In the genomic region with DNA sequence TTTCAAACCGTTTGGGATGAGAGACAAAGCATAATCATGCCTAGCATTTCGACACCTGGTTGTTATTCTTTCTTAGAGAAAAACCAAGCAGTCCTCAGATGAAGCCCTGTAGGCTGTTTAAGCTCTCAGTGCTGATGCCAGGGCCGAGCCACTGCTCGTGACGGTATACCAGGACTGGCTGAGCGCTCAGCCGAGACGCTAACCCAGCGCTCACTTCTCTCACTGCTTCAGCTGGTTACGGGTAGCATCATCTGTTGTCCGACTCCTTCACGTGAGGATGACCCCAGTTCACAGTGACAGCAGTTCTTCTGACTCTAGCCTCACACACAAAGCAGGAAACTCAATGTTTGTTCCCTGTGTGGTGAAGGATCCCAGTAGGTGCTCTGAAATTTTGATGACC, we compare ENCODE assay signal across 10 mouse cellular contexts. TPM values are rescaled to one million over a fixed set of nuclear protein-coding genes. Genes with fewer than 3 reads are reported as not detected.
DNase-seq lines count a peak whose midpoint lies in the region; ATAC-seq lines count a peak whose summit lies in the region.
"Had no signal": no experiment of that assay in that cellular context is flagged by ENCODE, and none has a peak within 500 bp of the region (broad histone marks: within the 10 kb centered on the region; RNA-seq: fewer than 3 reads in every experiment).

No protein-coding gene starts in this region.

- H3K4me3 ChIP-seq in heart, embryonic 13.5 days = no peak overlapping the region
- no peak overlapping the region for H3K4me3 ChIP-seq in liver, embryonic 12.5 days
- no peak overlapping the region for H3K4me3 ChIP-seq in brown adipose tissue, adult 24 weeks (ENCODE audit: insufficient read depth, low read depth, low read length)
- no peak overlapping the region for H3K4me3 ChIP-seq in neural tube, embryonic 15.5 days (replicated peaks)
- H3K4me3 ChIP-seq in forebrain, embryonic 11.5 days (ENCODE audit: low read depth, low read length) = no peak overlapping the region
- H3K4me3 ChIP-seq: forebrain, embryonic 13.5 days had no signal

- H3K9me3 ChIP-seq in heart, embryonic 13.5 days = no peaks in the 10 kb centered on the region
- H3K9me3 ChIP-seq in liver, embryonic 12.5 days (replicated peaks) = no peaks in the 10 kb centered on the region
- H3K9me3 ChIP-seq in neural tube, embryonic 15.5 days (replicated peaks) = no peaks in the 10 kb centered on the region
- no peaks in the 10 kb centered on the region for H3K9me3 ChIP-seq in forebrain, embryonic 11.5 days (ENCODE audit: control insufficient read depth, low read length)
- H3K9me3 ChIP-seq: forebrain, embryonic 13.5 days had no signal

- H3K27ac ChIP-seq in heart, embryonic 13.5 days (replicated peaks) = peak overlapping the region; percentile 46
- H3K27ac ChIP-seq in liver, embryonic 12.5 days = 0 out of 2 replicates have a peak overlapping the region, but pooled peaks have one; percentile 20
- peak overlapping the region; percentile 19 for H3K27ac ChIP-seq in brown adipose tissue, adult 24 weeks (replicated peaks; ENCODE audit: low read depth, low read length)
- H3K27ac ChIP-seq in neural tube, embryonic 15.5 days (replicated peaks) = peak overlapping the region; percentile 56; the same call in 1 of the 2 replicates
- H3K27ac ChIP-seq in forebrain, embryonic 11.5 days (ENCODE audit: low read depth, low read length) = no peak overlapping the region
- H3K27ac ChIP-seq: forebrain, embryonic 13.5 days had no signal

- peak overlapping the region; percentile 23; the same call in 1 of the 2 replicates for H3K4me2 ChIP-seq in heart, embryonic 13.5 days
- H3K4me2 ChIP-seq in liver, embryonic 12.5 days = no peak overlapping the region
- no peak overlapping the region; the same call in 1 of the 2 replicates for H3K4me2 ChIP-seq in neural tube, embryonic 15.5 days
- no peak overlapping the region for H3K4me2 ChIP-seq in forebrain, embryonic 11.5 days (ENCODE audit: low read depth, low read length, severe bottlenecking)
- H3K4me2 ChIP-seq: forebrain, embryonic 13.5 days had no signal

- H3K4me1 ChIP-seq in heart, embryonic 13.5 days = peaks cover 35% of the 10 kb centered on the region
- H3K4me1 ChIP-seq in liver, embryonic 12.5 days = peaks cover 20% of the 10 kb centered on the region
- H3K4me1 ChIP-seq in brown adipose tissue, adult 24 weeks (ENCODE audit: control insufficient read depth, insufficient read depth, insufficient read length, low read length) = peaks cover 4% of the 10 kb centered on the region
- peaks cover 20% of the 10 kb centered on the region for H3K4me1 ChIP-seq in neural tube, embryonic 15.5 days
- H3K4me1 ChIP-seq in forebrain, embryonic 11.5 days (replicated peaks; ENCODE audit: control insufficient read depth, insufficient read depth, low read length) = no peaks in the 10 kb centered on the region; the same call in 1 of the 2 replicates
- H3K4me1 ChIP-seq: forebrain, embryonic 13.5 days had no signal

- no peak for ATAC-seq in heart, embryonic 13.5 days (ENCODE audit: extremely low read depth, insufficient number of reproducible peaks, low FRiP score, low TSS enrichment)
- no peak for ATAC-seq in liver, embryonic 12.5 days
- ATAC-seq in neural tube, embryonic 15.5 days (ENCODE audit: low FRiP score) = no peak
- no peak for ATAC-seq in forebrain, embryonic 11.5 days (replicated peaks; ENCODE audit: low FRiP score)
- ATAC-seq: forebrain, embryonic 13.5 days had no signal

- no peak for DNase-seq in heart, adult 9 months (ENCODE audit: low spot score in 2 of 2)
- no peak for DNase-seq in liver
- DNase-seq in retina, postnatal 1 day = no peak
- no peak for DNase-seq in forebrain, embryonic 11.5 days (ENCODE audit: low spot score)
- DNase-seq: thymus, adult 18-20 months had no signal

- H3K36me3 ChIP-seq in heart, embryonic 13.5 days = peaks cover 42% of the 10 kb centered on the region
- H3K36me3 ChIP-seq in liver, embryonic 12.5 days = peaks cover 28% of the 10 kb centered on the region
- H3K36me3 ChIP-seq in neural tube, embryonic 15.5 days = peaks cover 21% of the 10 kb centered on the region; the same call in 1 of the 2 replicates
- H3K36me3 ChIP-seq in forebrain, embryonic 11.5 days (ENCODE audit: control insufficient read depth, insufficient read depth, low read length) = no peaks in the 10 kb centered on the region

- no peaks in the 10 kb centered on the region for H3K27me3 ChIP-seq in heart, embryonic 13.5 days (replicated peaks)
- H3K27me3 ChIP-seq in liver, embryonic 12.5 days (replicated peaks) = no peaks in the 10 kb centered on the region
- H3K27me3 ChIP-seq in neural tube, embryonic 15.5 days (replicated peaks) = no peaks in the 10 kb centered on the region
- no peaks in the 10 kb centered on the region for H3K27me3 ChIP-seq in forebrain, embryonic 11.5 days (ENCODE audit: control insufficient read depth, insufficient read depth, low read length)
- H3K27me3 ChIP-seq: forebrain, embryonic 13.5 days had no signal

- H3K9ac ChIP-seq in heart, embryonic 13.5 days = 0 out of 2 replicates have a peak overlapping the region, but pooled peaks have one; percentile 15
- no peak overlapping the region for H3K9ac ChIP-seq in liver, embryonic 12.5 days
- H3K9ac ChIP-seq in neural tube, embryonic 15.5 days (replicated peaks) = no peak overlapping the region
- H3K9ac ChIP-seq in forebrain, embryonic 11.5 days (ENCODE audit: low read length) = no peak overlapping the region
- H3K9ac ChIP-seq: forebrain, embryonic 13.5 days had no signal

- WGBS in heart, embryonic 13.5 days = 77% methylated on average over 12 of the region's 12 CpGs
- 89% methylated on average over 12 of the region's 12 CpGs for WGBS in liver, embryonic 12.5 days (ENCODE audit: insufficient replicate concordance)
- WGBS in neural tube, embryonic 15.5 days = 66% methylated on average over 12 of the region's 12 CpGs
- WGBS in forebrain, embryonic 11.5 days = 89% methylated on average over 12 of the region's 12 CpGs

RNA-seq across cellular contexts. Expression of a gene that starts 10.8 kb away (rescaled TPM):
- polyA plus RNA-seq in heart, embryonic 13.5 days (2015; fragmentation: Nextera tagmentation; extraction: Ambion mirVana) = 87.4 and 94.7 TPM in 2 replicates
- 23.1 and 26.4 TPM in 2 replicates for polyA plus RNA-seq in liver, embryonic 12.5 days (2016; fragmentation: Nextera tagmentation; extraction: Ambion mirVana)
- 21.0 and 29.1 TPM in 2 replicates for polyA plus RNA-seq in brown adipose tissue, adult 24 weeks (2012; ENCODE audit: insufficient read depth, insufficient read length, missing spikeins)
- polyA plus RNA-seq in neural tube, embryonic 15.5 days (2015; fragmentation: Nextera tagmentation; extraction: Ambion mirVana) = 47.0 and 59.9 TPM in 2 replicates
- 107 and 115 TPM in 2 replicates for polyA plus RNA-seq in forebrain, embryonic 11.5 days (2014; fragmentation: Nextera tagmentation; extraction: Ambion mirVana)

RNA-seq across cellular contexts. Expression of a gene that starts 54.6 kb away (rescaled TPM):
- 43.9 and 46.6 TPM in 2 replicates for polyA plus RNA-seq in heart, embryonic 13.5 days (2015; fragmentation: Nextera tagmentation; extraction: Ambion mirVana)
- 45.9 and 47.3 TPM in 2 replicates for polyA plus RNA-seq in liver, embryonic 12.5 days (2016; fragmentation: Nextera tagmentation; extraction: Ambion mirVana)
- polyA plus RNA-seq in brown adipose tissue, adult 24 weeks (2012; ENCODE audit: insufficient read depth, insufficient read length, missing spikeins) = 21.4 and 21.8 TPM in 2 replicates
- 58.7 and 75.5 TPM in 2 replicates for polyA plus RNA-seq in neural tube, embryonic 15.5 days (2015; fragmentation: Nextera tagmentation; extraction: Ambion mirVana)
- polyA plus RNA-seq in forebrain, embryonic 11.5 days (2014; fragmentation: Nextera tagmentation; extraction: Ambion mirVana) = 35.4 and 45.2 TPM in 2 replicates
